Mouse (Mus musculus) mesoderm, embryonic 11.5 days (tissue): ENCODE data around the gene Gm5065.

Experiments
- DNase-seq: peaks from one replicate; pipeline ENCODE4 v3.0.0-alpha.2; 2012; ENCODE audit warnings: low read depth, low spot score

Gene Gm5065

DNA sequence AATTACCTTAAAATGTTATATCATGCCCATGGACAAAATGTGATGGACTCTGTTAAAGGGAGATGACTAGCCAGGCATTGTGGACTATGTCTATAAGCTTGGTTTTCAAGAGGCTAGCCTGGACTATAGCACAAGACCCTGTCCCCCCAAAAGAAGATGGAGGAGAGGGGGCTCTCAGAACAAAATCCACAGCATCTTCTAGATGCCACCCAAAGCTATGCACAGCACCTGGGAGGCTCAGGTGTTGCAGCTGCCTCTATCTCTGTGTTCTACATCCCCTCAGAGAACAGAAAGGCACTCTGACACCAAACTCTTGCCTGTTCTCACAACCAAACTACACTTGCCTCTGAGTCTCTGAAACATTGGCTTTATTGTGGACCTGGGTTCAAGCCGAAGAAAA is at the start of gene Gm5065:
TSS of gene Gm5065 (plus strand) at position 301 of the 400 bp plus-strand sequence.
- DNase-seq: no peak

DNA sequence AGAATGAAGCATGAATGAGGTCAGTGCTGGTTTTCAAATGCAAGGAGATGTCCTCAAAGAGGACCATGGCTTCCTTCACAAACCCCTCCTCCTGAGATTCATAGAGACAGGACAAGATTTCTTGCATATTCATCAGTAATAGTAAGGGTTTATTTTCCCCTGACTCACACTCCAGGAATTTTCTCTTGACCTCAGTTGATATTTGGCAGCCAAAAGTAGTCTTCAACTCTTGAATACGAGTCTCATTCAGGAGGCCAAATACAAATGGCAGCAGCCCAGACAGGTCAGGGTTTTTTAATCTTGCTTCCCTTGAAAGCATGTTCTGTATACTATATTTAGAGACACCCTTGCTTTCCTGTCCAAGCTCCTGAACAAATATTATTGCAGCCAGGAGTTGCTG is 22.8 kb upstream of the Gm5065 start:
- DNase-seq: no peak

DNA sequence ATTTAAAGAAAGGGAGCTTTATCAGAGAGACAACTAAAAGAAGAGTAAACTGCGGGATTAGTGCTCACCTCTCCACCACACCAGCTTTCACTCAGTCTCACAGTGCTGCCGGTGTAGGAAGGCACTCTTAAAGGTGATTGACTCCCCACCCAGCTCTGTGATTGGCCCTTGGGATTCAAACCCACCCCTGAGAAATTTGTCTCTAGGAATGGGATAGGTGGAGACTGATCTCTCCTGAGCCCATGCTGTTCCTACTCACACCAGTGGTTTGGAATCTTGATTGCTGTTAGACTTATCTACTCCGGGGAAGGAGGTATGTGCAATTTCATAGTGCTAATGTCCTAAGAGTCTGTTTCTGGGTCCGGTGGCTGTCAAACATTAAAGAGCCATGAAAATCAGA is 598 bp downstream of the Gm5065 start, which contains the start of gene Nlrp2:
TSS of gene Nlrp2 (minus strand) at position 101 of the 400 bp plus-strand sequence.
- DNase-seq: no peak

DNA sequence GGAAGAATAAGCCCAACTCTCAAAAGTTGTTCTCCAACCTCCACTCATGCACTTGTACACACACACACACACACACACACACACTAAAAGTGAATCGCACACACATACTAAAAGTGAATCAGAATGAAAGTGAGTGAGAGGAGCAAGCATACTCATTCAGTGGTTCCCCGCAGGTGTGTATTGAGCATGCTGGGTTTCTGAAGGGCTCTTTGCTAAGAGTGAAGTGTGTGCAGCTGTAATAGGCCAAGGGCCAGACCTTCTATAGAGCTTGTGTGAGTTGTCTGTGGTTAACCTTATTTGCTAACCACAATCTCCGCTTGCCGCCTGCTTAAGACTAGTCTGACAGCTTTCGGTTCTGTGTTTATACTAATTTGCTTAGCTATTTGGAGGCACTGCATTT is 13.3 kb downstream of the Gm5065 start:
- no peak for DNase-seq

DNA sequence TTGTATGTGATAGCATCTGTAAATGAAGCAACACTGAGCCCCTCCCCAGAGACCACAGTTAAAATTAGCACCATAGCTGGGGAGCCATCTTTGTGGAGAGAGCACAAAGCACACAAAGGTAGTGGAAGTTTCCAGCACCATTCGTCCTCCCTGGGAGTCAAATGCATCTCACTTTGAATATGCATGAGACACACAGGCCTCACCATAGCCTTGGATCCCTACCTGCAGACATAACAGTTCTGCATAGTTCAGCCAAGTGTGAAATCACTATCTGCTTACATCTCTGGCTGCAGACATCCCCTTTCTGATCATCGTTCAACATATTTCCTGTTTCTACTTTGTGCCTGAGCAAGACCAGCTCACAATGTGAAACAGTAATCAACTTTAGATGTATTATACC is 16.4 kb downstream of the Gm5065 start:
- DNase-seq: no peak

DNA sequence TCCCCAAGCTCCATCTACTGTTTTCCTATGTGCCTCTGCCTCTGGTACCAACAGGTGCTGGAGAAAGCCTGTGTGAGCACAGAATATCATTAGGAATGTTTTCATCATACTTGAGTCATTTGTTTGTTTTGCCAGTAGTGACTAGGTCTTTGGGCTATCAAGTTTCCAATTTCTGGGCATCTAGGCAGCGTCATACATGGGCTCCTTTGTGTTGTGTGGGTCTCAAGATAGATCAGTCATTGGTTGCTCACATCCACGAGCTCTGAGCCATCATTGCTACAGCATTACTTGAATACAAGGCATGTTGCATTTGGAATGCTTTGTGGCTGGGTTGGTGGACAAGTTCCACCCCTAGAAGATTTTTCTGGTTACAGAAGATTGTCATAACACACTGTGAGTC is 55.9 kb downstream of the Gm5065 start:
- no peak for DNase-seq
